In the genomic region with DNA sequence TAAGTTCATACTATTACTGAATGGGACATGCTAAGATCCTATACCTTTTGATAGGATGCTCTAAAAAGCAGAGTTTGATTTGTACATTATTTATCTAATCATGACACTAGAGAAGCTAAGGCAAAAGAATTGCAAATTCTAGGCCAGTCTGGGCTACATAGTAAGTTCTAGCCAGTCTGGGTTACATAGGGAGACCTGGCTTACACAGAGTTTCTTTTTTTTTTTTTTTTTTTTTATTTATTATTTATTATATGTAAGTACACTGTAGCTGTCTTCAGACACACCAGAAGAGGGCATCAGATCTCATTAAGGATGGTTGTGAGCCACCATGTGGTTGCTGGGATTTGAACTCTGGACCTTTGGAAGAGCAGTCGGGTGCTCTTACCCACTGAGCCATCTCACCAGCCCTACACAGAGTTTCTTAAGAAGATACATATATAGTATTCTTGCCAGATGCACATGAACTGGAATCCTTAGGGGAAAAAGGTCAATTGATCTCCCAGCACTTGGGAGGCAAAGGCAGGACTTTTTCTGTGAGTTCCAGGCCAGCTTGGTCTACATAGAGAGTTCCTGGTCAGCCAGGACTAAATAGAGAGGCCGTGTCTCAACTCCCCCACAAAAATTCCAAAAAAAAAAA, we compare ENCODE assay signal across 8 mouse cellular contexts. TPM values are rescaled to one million over a fixed set of nuclear protein-coding genes. Genes with fewer than 3 reads are reported as not detected.
DNase-seq lines count a peak whose midpoint lies in the region; ATAC-seq and TF ChIP-seq lines count a peak whose summit lies in the region.
"Not testable (repeated sequence)": the region's sequence is repeated elsewhere in the genome, so short reads cannot be mapped to it uniquely, and the experiment has no call there.

No protein-coding gene starts in this region.

- H3K27ac ChIP-seq in brown adipose tissue, adult 24 weeks (replicated peaks; ENCODE audit: low read depth, low read length), result peak overlapping the region; percentile 82; the same call in 1 of the 2 replicates
- peak overlapping the region; percentile 93 for H3K27ac ChIP-seq in gastrocnemius, adult 2 months
- H3K27ac ChIP-seq in hindbrain, embryonic 10.5 days; kidney, embryonic 16.5 days (ENCODE audit: low read length); midbrain, embryonic 10.5 days (replicated peaks): not testable (repeated sequence)
- peak overlapping the region; percentile 85 for H3K27ac ChIP-seq in liver, embryonic 12.5 days
- H3K27ac ChIP-seq in neural tube, embryonic 13.5 days (replicated peaks), result 0 out of 2 replicates have a peak overlapping the region, but pooled peaks have one; percentile 18

- not testable (repeated sequence) for ATAC-seq in kidney, embryonic 16.5 days (ENCODE audit: low FRiP score, low TSS enrichment); liver, embryonic 12.5 days; neural tube, embryonic 13.5 days (ENCODE audit: low read depth)

- WGBS in hindbrain, embryonic 10.5 days, result 73% methylated on average over 2 of the region's 2 CpGs
- WGBS in kidney, embryonic 16.5 days, result 71% methylated on average over 2 of the region's 2 CpGs
- WGBS in liver, embryonic 12.5 days (ENCODE audit: insufficient replicate concordance), result 52% methylated on average over 2 of the region's 2 CpGs
- 66% methylated on average over 2 of the region's 2 CpGs for WGBS in midbrain, embryonic 10.5 days
- 68% methylated on average over 2 of the region's 2 CpGs for WGBS in neural tube, embryonic 13.5 days

- intact Hi-C loops in gastrocnemius, adult 2 months (cut with DNase I), result loop anchor here (5.0 kb wide), 1 partner anchor 88 kb away; the partner anchor contains the start of gene Atrx

- DNase-seq in gastrocnemius, adult 2 months; hindbrain, embryonic 10.5 days (ENCODE audit: low spot score); midbrain, embryonic 10.5 days (ENCODE audit: low spot score): not testable (repeated sequence)

- not testable (repeated sequence) for H3K27me3 ChIP-seq in C2C12 (ENCODE audit: control insufficient read depth, insufficient read depth, insufficient read length); hindbrain, embryonic 10.5 days (ENCODE audit: insufficient read depth, poor library complexity, severe bottlenecking); kidney, embryonic 16.5 days (ENCODE audit: insufficient read depth, low read length); liver, embryonic 12.5 days (replicated peaks); midbrain, embryonic 10.5 days (ENCODE audit: low read depth, poor library complexity, severe bottlenecking); neural tube, embryonic 13.5 days

- peak overlapping the region; percentile 14 for H3K4me3 ChIP-seq in C2C12 (ENCODE audit: insufficient read depth, poor library complexity, severe bottlenecking)
- H3K4me3 ChIP-seq in brown adipose tissue, adult 24 weeks (ENCODE audit: insufficient read depth, low read depth, low read length); neural tube, embryonic 13.5 days: not testable (repeated sequence)
- H3K4me3 ChIP-seq in gastrocnemius, adult 2 months, result peak overlapping the region; percentile 74
- peak overlapping the region; percentile 61 for H3K4me3 ChIP-seq in hindbrain, embryonic 10.5 days
- H3K4me3 ChIP-seq in kidney, embryonic 16.5 days (ENCODE audit: low read length), result 0 out of 2 replicates have a peak overlapping the region, but pooled peaks have one; percentile 73
- H3K4me3 ChIP-seq in liver, embryonic 12.5 days, result peak overlapping the region; percentile 69; the same call in 1 of the 2 replicates
- H3K4me3 ChIP-seq in midbrain, embryonic 10.5 days, result peak overlapping the region; percentile 63; the same call in 1 of the 2 replicates

- peaks cover 18% of the 10 kb centered on the region for H3K36me3 ChIP-seq in C2C12 (ENCODE audit: control insufficient read depth, insufficient read depth)
- H3K36me3 ChIP-seq in hindbrain, embryonic 10.5 days, result peaks cover 12% of the 10 kb centered on the region
- H3K36me3 ChIP-seq in kidney, embryonic 16.5 days (ENCODE audit: insufficient read depth, low read length); neural tube, embryonic 13.5 days: not testable (repeated sequence)
- H3K36me3 ChIP-seq in liver, embryonic 12.5 days, result peaks cover 16% of the 10 kb centered on the region
- H3K36me3 ChIP-seq in midbrain, embryonic 10.5 days, result peaks cover 17% of the 10 kb centered on the region

- H3K79me2 ChIP-seq in C2C12 (ENCODE audit: control insufficient read depth, insufficient read depth), result peaks cover 50% of the 10 kb centered on the region

- H3K9me3 ChIP-seq in hindbrain, embryonic 10.5 days; kidney, embryonic 16.5 days (ENCODE audit: low read length); liver, embryonic 12.5 days (replicated peaks); midbrain, embryonic 10.5 days (replicated peaks); neural tube, embryonic 13.5 days: not testable (repeated sequence)

- peak overlapping the region; percentile 32 for H3K4me2 ChIP-seq in kidney, embryonic 16.5 days (replicated peaks; ENCODE audit: low read depth, low read length)
- H3K4me2 ChIP-seq in liver, embryonic 12.5 days, result peak overlapping the region; percentile 56
- H3K4me2 ChIP-seq in neural tube, embryonic 13.5 days, result peak overlapping the region; percentile 29

- H3K79me3 ChIP-seq in C2C12 (ENCODE audit: low read depth), result peaks cover 37% of the 10 kb centered on the region

- not testable (repeated sequence) for H3K4me1 ChIP-seq in brown adipose tissue, adult 24 weeks (ENCODE audit: control insufficient read depth, insufficient read depth, insufficient read length, low read length); hindbrain, embryonic 10.5 days (replicated peaks); midbrain, embryonic 10.5 days
- H3K4me1 ChIP-seq in kidney, embryonic 16.5 days (ENCODE audit: insufficient read depth, low read length), result peaks cover 11% of the 10 kb centered on the region; the same call in 1 of the 2 replicates
- peaks cover 16% of the 10 kb centered on the region for H3K4me1 ChIP-seq in liver, embryonic 12.5 days
- H3K4me1 ChIP-seq in neural tube, embryonic 13.5 days (replicated peaks), result peaks cover 17% of the 10 kb centered on the region

- not testable (repeated sequence) for H3ac ChIP-seq in C2C12 (ENCODE audit: control insufficient read depth, insufficient read length, low read depth)

- TF ChIP-seq CTCF in C2C12 (IDR thresholded peaks at IDR 0.05; ENCODE audit: control insufficient read depth, insufficient read depth, insufficient read length); gastrocnemius, adult 2 months (IDR thresholded peaks at IDR 0.05): not testable (repeated sequence)

- not testable (repeated sequence) for H3K9ac ChIP-seq in kidney, embryonic 16.5 days (replicated peaks; ENCODE audit: low read length); neural tube, embryonic 13.5 days
- 0 out of 2 replicates have a peak overlapping the region, but pooled peaks have one; percentile 68 for H3K9ac ChIP-seq in liver, embryonic 12.5 days

RNA-seq across cellular contexts. Expression of gene Cox7b, which starts 0.6 kb away (rescaled TPM):
- 194 TPM for polyA plus RNA-seq in C2C12 (2012; fragmentation: generic; extraction: Trizol)
- 7,166 and 8,308 TPM in 2 replicates for polyA plus RNA-seq in brown adipose tissue, adult 24 weeks (2012; ENCODE audit: insufficient read depth, insufficient read length, missing spikeins)
- 1,000 to 10,000 TPM in 1 of 2 experiments, 100 to 1,000 TPM in 1; 806 to 1,137 TPM for total RNA-seq in gastrocnemius, adult 2 months (2021)
- polyA plus RNA-seq in hindbrain, embryonic 10.5 days (2016; fragmentation: Nextera tagmentation; extraction: Ambion mirVana), result 296 and 330 TPM in 2 replicates
- 404 and 413 TPM in 2 replicates for polyA plus RNA-seq in kidney, embryonic 16.5 days (2015; fragmentation: Nextera tagmentation; extraction: Ambion mirVana)
- polyA plus RNA-seq in liver, embryonic 12.5 days (2016; fragmentation: Nextera tagmentation; extraction: Ambion mirVana), result 299 and 306 TPM in 2 replicates
- polyA plus RNA-seq in midbrain, embryonic 10.5 days (2016; fragmentation: Nextera tagmentation; extraction: Ambion mirVana), result 273 and 288 TPM in 2 replicates
- 418 and 442 TPM in 2 replicates for polyA plus RNA-seq in neural tube, embryonic 13.5 days (2015; fragmentation: Nextera tagmentation; extraction: Ambion mirVana)

RNA-seq across cellular contexts. Expression of gene Magt1, which starts 3.2 kb away (rescaled TPM):
- 12.2 TPM for polyA plus RNA-seq in C2C12 (2012; fragmentation: generic; extraction: Trizol)
- polyA plus RNA-seq in brown adipose tissue, adult 24 weeks (2012; ENCODE audit: insufficient read depth, insufficient read length, missing spikeins), result 30.4 and 33.4 TPM in 2 replicates
- 10 to 100 TPM; 29.4 to 33.3 TPM for total RNA-seq in gastrocnemius, adult 2 months (2021)
- 30.0 and 43.4 TPM in 2 replicates for polyA plus RNA-seq in hindbrain, embryonic 10.5 days (2016; fragmentation: Nextera tagmentation; extraction: Ambion mirVana)
- 72.5 and 76.9 TPM in 2 replicates for polyA plus RNA-seq in kidney, embryonic 16.5 days (2015; fragmentation: Nextera tagmentation; extraction: Ambion mirVana)
- polyA plus RNA-seq in liver, embryonic 12.5 days (2016; fragmentation: Nextera tagmentation; extraction: Ambion mirVana), result 35.4 and 36.3 TPM in 2 replicates
- 43.9 and 47.3 TPM in 2 replicates for polyA plus RNA-seq in midbrain, embryonic 10.5 days (2016; fragmentation: Nextera tagmentation; extraction: Ambion mirVana)
- polyA plus RNA-seq in neural tube, embryonic 13.5 days (2015; fragmentation: Nextera tagmentation; extraction: Ambion mirVana), result 27.3 and 34.4 TPM in 2 replicates

RNA-seq across cellular contexts. Expression of gene Atp7a, which starts 12.2 kb away (rescaled TPM):
- polyA plus RNA-seq in C2C12 (2012; fragmentation: generic; extraction: Trizol), result 2.1 TPM
- polyA plus RNA-seq in brown adipose tissue, adult 24 weeks (2012; ENCODE audit: insufficient read depth, insufficient read length, missing spikeins), result 1.7 and 2.4 TPM in 2 replicates
- total RNA-seq in gastrocnemius, adult 2 months (2021), result 1 to 10 TPM; 8.1 to 8.7 TPM
- 21.6 and 22.5 TPM in 2 replicates for polyA plus RNA-seq in hindbrain, embryonic 10.5 days (2016; fragmentation: Nextera tagmentation; extraction: Ambion mirVana)
- 29.0 and 29.4 TPM in 2 replicates for polyA plus RNA-seq in kidney, embryonic 16.5 days (2015; fragmentation: Nextera tagmentation; extraction: Ambion mirVana)
- polyA plus RNA-seq in liver, embryonic 12.5 days (2016; fragmentation: Nextera tagmentation; extraction: Ambion mirVana), result 10.5 and 12.3 TPM in 2 replicates
- polyA plus RNA-seq in midbrain, embryonic 10.5 days (2016; fragmentation: Nextera tagmentation; extraction: Ambion mirVana), result 19.7 and 22.6 TPM in 2 replicates
- polyA plus RNA-seq in neural tube, embryonic 13.5 days (2015; fragmentation: Nextera tagmentation; extraction: Ambion mirVana), result 14.8 and 16.2 TPM in 2 replicates

Comparison
In these comparisons a context has a peak if more than half of its experiments do, and no peak if none do; other contexts are left out.
1. RNA of gene Cox7b, which starts 0.6 kb away (polyA plus RNA-seq): 7,166 to 8,308 TPM in brown adipose tissue, adult 24 weeks; 418 to 442 TPM in neural tube, embryonic 13.5 days, 404 to 413 TPM in kidney, embryonic 16.5 days, 296 to 330 TPM in hindbrain, embryonic 10.5 days, 299 to 306 TPM in liver, embryonic 12.5 days, 273 to 288 TPM in midbrain, embryonic 10.5 days and 194 TPM in C2C12 (single experiment); every median in the first group is over 10 times any median in the second.
2. Peak in every context shown above with its lines, with median percentiles within 50 percentile points of each other: H3K4me2 ChIP-seq.